Mouse (Mus musculus) heart, adult 2 months (tissue): Measurements from ENCODE around the gene Bclaf1.

Experiments
- CTCF ChIP-seq: fragments of 200-600 bp; IDR thresholded peaks from 2 replicates; pipeline ENCODE4 v1.8.1; 2022; ENCODE audit warnings: antibody characterized with exemption, mild to moderate bottlenecking, moderate library complexity
- EP300 ChIP-seq: fragments of 200-500 bp; IDR thresholded peaks from 2 replicates; pipeline ENCODE4 v1.6.1; 2011; ENCODE audit warnings: low read depth, low read length, control low read depth; ENCODE audit not compliant: insufficient read depth
- POLR2A ChIP-seq: fragments of 200-500 bp; IDR thresholded peaks from 2 replicates; pipeline ENCODE4 v1.6.1; 2011; ENCODE audit warnings: mild to moderate bottlenecking, low read depth, low read length, control low read depth; ENCODE audit not compliant: insufficient read depth

GRCm38 (mm10) chr10:20272380-20272779, 39.9 kb upstream of the Bclaf1 start:
- TF ChIP-seq POLR2A (no peak), CTCF (no peak), EP300 (no peak)
